Mouse (Mus musculus): ENCODE data around the gene Dnaic2.

DNA sequence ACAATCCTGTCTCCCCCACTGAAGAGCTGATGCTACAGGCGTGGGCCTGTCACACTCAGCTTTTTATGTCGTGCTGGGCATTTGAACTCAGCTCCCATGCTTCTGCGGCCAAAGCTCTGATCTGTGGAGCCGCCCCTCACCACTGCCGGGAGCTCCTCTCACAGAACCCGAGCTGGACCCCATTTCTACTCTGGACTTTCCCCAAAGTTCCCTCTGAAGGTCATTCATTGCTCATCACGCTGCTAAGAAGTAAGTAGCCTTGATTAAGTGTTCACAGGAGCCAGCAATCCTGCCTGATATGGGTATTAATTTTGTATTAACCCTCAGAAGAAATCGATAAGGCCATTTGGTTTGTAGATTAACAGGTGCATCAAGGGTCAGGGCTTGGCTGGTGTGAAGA is 4.8 kb upstream of the Dnaic2 start:
- TF ChIP-seq POLR2A (IDR thresholded peaks at IDR 0.05; ENCODE audit: control insufficient read depth, extremely low read depth, insufficient read depth, low read length, poor library complexity) (no peak), CTCF (IDR thresholded peaks at IDR 0.05; ENCODE audit: borderline replicate concordance, control insufficient read depth, extremely low read depth, insufficient read depth, low read length, poor library complexity) (no peak)
